Mouse (Mus musculus): ENCODE results near the gene Itgb7. TPM values are rescaled to one million over a fixed set of nuclear protein-coding genes. Genes with fewer than 3 reads are reported as not detected.

Itgb7 gene
- polyA plus RNA-seq, 1 experiment from 2014 or later = 6.6 TPM

DNA sequence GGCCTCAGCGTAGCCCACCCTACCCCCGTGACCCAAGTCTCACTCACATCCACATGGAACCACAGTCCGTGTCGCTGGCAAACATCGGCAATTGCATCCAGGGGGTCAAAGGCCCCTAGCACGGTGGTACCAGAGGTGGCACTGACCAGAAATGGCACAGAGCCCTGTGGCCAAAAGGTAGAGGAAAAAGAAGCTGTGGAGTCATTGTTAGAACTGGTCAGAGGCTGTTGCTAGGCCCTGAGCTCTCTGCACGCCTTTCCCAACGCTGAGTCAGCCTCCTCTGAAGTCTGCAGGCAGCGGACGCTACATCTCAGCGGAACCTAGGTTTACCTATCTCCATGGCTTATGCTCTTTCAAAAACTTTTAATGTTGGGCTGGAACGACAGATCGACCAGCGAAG, 51.8 kb downstream of the Itgb7 start:
- no peak for ATAC-seq (ENCODE audit: insufficient number of reproducible peaks, low FRiP score, low TSS enrichment, low read depth)
- Histone ChIP-seq H3K36me3 (peaks cover 65% of the 10 kb centered on the region), H3K4me1 (no peaks in the 10 kb centered on the region), H3K4me3 (no peak overlapping the region), H3K27ac (no peak overlapping the region), H3K9me3 (no peaks in the 10 kb centered on the region), H3K27me3 (no peaks in the 10 kb centered on the region), H3K9ac (no peak overlapping the region), H3K4me2 (no peak overlapping the region)
- WGBS = 91% methylated on average over 14 of the region's 14 CpGs

DNA sequence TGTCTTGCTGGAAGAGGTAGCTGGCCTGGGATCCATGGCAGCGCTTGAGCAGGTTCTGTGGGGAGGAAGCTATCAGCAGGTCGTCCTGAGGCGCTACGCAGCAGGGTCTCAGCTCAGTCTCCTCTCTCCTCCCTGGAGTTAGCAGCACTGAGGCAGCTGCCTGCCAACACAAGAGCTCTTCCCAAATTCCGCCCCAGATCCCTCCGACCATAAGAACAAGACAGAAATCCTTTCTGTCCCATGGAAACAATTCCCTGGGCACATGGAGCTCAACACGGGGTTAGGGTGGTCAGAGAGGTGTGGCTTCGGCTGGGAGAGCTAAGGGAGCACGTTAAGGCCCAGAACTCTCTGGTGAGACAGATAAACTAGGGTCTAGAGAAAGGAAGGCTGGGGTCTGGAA, 52.6 kb downstream of the Itgb7 start:
- 84% methylated on average over 9 of the region's 9 CpGs for WGBS
- Histone ChIP-seq H3K4me2 (no peak overlapping the region), H3K4me1 (no peaks in the 10 kb centered on the region), H3K9ac (no peak overlapping the region), H3K9me3 (no peaks in the 10 kb centered on the region), H3K4me3 (no peak overlapping the region), H3K27ac (no peak overlapping the region), H3K27me3 (no peaks in the 10 kb centered on the region), H3K36me3 (peaks cover 63% of the 10 kb centered on the region)
- ATAC-seq (ENCODE audit: insufficient number of reproducible peaks, low FRiP score, low TSS enrichment, low read depth) = no peak

- H3K9ac ChIP-seq = no peak overlapping the region
- no peak overlapping the region for H3K4me2 ChIP-seq
- no peak overlapping the region for H3K4me3 ChIP-seq
- no peak for ATAC-seq (ENCODE audit: insufficient number of reproducible peaks, low FRiP score, low TSS enrichment, low read depth)
- peaks cover 57% of the 10 kb centered on the region for H3K36me3 ChIP-seq
- no peak overlapping the region for H3K27ac ChIP-seq
- WGBS = 12% methylated on average over 6 of the region's 6 CpGs
- no peaks in the 10 kb centered on the region for H3K27me3 ChIP-seq
- H3K9me3 ChIP-seq = no peaks in the 10 kb centered on the region
- H3K4me1 ChIP-seq = no peaks in the 10 kb centered on the region
Observed at GRCm38 (mm10) chr15:102178279-102178678, 53.5 kb downstream of the Itgb7 start.

GRCm38 (mm10) chr15:102177417-102177816, 54.3 kb downstream of the Itgb7 start:
- 85% methylated on average over 8 of the region's 8 CpGs for WGBS
- Histone ChIP-seq H3K36me3 (peaks cover 50% of the 10 kb centered on the region), H3K4me1 (no peaks in the 10 kb centered on the region), H3K9ac (no peak overlapping the region), H3K9me3 (no peaks in the 10 kb centered on the region), H3K4me2 (no peak overlapping the region), H3K27me3 (no peaks in the 10 kb centered on the region), H3K4me3 (no peak overlapping the region), H3K27ac (no peak overlapping the region)
- no peak for ATAC-seq (ENCODE audit: insufficient number of reproducible peaks, low FRiP score, low TSS enrichment, low read depth)

DNA sequence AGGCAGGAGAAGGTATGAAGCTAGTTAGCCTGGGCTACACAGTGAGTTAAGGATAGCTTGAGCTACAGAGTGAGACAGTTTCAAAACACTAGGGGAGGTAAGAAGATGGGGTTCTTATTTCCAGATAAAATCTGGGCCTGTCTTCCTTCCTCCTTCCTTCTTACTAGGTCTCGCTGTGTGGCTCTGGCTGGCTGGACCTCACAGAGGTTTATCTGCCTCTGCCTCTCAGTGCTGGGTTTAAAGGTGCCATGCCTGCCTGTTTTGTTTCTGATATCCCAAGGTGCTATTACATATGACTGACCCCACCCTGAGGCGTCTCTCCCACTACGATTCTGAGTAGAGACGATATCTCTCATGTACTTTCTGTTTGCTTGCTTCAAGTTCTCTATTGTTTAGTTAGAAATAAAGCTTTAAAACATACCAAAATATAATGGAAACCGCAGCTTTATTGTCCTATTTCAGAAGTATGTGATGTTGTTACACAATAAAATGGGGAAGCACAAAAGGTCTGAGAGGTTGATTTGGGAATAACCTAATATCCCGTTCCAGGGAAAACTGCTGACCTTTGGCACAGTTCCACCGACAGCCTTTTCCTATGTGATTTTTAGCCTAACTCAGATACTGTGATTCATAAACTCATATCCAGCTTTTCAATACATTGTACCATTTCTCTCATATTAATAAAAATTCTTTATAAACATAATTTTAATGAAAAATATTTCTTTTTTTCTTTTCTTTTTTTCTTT, 55.0 kb downstream of the Itgb7 start:
- Histone ChIP-seq H3K9ac (no peak overlapping the region), H3K27ac (no peak overlapping the region), H3K9me3 (no peaks in the 10 kb centered on the region), H3K4me2 (no peak overlapping the region), H3K4me3 (no peak overlapping the region), H3K27me3 (no peaks in the 10 kb centered on the region), H3K36me3 (peaks cover 50% of the 10 kb centered on the region), H3K4me1 (no peaks in the 10 kb centered on the region)
- no peak for ATAC-seq (ENCODE audit: insufficient number of reproducible peaks, low FRiP score, low TSS enrichment, low read depth)
- 84% methylated on average over 7 of the region's 7 CpGs for WGBS

DNA sequence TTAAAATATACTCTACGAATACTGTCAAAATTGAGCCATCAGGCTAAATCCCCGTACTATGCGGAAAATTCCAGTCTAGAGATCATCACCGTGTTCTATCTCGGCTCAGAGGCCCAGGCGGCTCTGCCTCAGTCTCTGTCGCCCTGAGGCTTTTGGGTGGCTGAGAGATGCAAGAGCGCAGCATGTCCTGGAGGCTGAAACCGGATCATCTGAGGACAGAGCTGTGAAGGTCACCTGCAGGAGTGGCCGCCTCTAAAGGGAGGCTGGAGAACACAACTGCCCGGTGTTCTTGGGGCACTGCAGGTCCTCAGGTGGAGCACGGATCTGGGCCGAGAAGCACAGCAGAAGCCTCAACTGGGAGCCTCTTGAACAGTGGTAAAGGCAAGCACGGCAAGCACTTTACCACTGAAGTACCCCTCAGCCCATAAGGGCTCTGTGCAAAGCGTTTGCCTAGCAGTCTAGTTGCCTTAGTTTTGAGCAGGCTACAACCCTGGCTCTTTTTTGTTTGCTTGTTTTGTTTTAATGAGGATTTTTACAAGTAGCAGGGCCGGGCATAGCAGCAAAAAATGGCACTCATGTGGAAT, 55.9 kb downstream of the Itgb7 start:
- Histone ChIP-seq H3K9ac (no peak overlapping the region), H3K27ac (no peak overlapping the region), H3K9me3 (no peaks in the 10 kb centered on the region), H3K4me1 (no peaks in the 10 kb centered on the region), H3K4me2 (no peak overlapping the region), H3K36me3 (peaks cover 52% of the 10 kb centered on the region), H3K27me3 (no peaks in the 10 kb centered on the region), H3K4me3 (no peak overlapping the region)
- ATAC-seq (ENCODE audit: insufficient number of reproducible peaks, low FRiP score, low TSS enrichment, low read depth) = no peak
- 81% methylated on average over 16 of the region's 16 CpGs for WGBS

GRCm38 (mm10) chr15:102173581-102173980, 58.2 kb downstream of the Itgb7 start:
- Histone ChIP-seq H3K9me3 (no peaks in the 10 kb centered on the region), H3K4me1 (peaks cover 6% of the 10 kb centered on the region; the same call in 1 of the 2 replicates), H3K27ac (no peak overlapping the region), H3K4me2 (no peak overlapping the region), H3K9ac (no peak overlapping the region), H3K36me3 (peaks cover 35% of the 10 kb centered on the region), H3K4me3 (no peak overlapping the region), H3K27me3 (no peaks in the 10 kb centered on the region)
- ATAC-seq (ENCODE audit: insufficient number of reproducible peaks, low FRiP score, low TSS enrichment, low read depth) = no peak
- 91% methylated on average over 3 of the region's 3 CpGs for WGBS

- H3K9ac ChIP-seq = no peak overlapping the region
- no peaks in the 10 kb centered on the region for H3K27me3 ChIP-seq
- whole genome bisulfite sequencing = 55% methylated on average over 2 of the region's 2 CpGs
- H3K27ac ChIP-seq = no peak overlapping the region
- H3K9me3 ChIP-seq = no peaks in the 10 kb centered on the region
- peaks cover 9% of the 10 kb centered on the region for H3K36me3 ChIP-seq
- peaks cover 29% of the 10 kb centered on the region for H3K4me1 ChIP-seq
- no peak for ATAC-seq (ENCODE audit: insufficient number of reproducible peaks, low FRiP score, low TSS enrichment, low read depth)
- no peak overlapping the region for H3K4me3 ChIP-seq
- H3K4me2 ChIP-seq = no peak overlapping the region
Observed at GRCm38 (mm10) chr15:102169064-102169463, 62.7 kb downstream of the Itgb7 start.

DNA sequence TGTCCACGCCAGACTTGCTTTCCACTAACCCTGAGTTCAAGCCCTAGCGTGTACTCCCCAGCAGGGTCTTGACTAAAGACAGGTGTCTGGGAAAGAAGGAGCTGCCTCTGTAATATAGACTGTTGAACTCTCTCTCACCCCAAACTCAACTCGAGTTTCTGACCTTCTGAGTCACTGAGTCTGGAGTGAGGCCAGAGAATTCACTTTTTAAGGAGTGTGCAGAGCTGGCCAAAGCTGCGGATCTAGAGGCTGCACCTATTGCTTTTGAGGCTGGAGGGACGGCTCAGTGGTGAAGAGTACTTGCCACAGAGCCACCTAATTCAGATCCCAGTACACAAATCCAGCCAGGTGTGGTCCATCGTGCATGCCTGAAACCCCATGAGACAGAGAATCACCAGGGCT, 64.1 kb downstream of the Itgb7 start:
- peaks cover 9% of the 10 kb centered on the region for H3K36me3 ChIP-seq
- no peak overlapping the region for H3K9ac ChIP-seq
- WGBS = 19% methylated on average over 6 of the region's 6 CpGs
- H3K27me3 ChIP-seq = no peaks in the 10 kb centered on the region
- peaks cover 29% of the 10 kb centered on the region for H3K4me1 ChIP-seq
- peak; percentile 61; the same call in 1 of the 2 replicates for ATAC-seq (ENCODE audit: insufficient number of reproducible peaks, low FRiP score, low TSS enrichment, low read depth)
- no peaks in the 10 kb centered on the region for H3K9me3 ChIP-seq
- 0 out of 2 replicates have a peak overlapping the region, but pooled peaks have one; percentile 4 for H3K4me2 ChIP-seq
- no peak overlapping the region for H3K4me3 ChIP-seq
- H3K27ac ChIP-seq = peak overlapping the region; percentile 74

Other genes starting within 250 kb of the Itgb7 start
- 70.8 and 75.5 TPM in 2 replicates for gene Krt8, start 227.5 kb downstream of the Itgb7 start, polyA plus RNA-seq (2015; fragmentation: Nextera tagmentation; extraction: Ambion mirVana)
- 39.0 and 44.4 TPM in 2 replicates for gene Krt18, start 203.8 kb downstream of the Itgb7 start, polyA plus RNA-seq (2015; fragmentation: Nextera tagmentation; extraction: Ambion mirVana)
- 103 and 111 TPM in 2 replicates for gene Eif4b, start 158.2 kb downstream of the Itgb7 start, polyA plus RNA-seq (2015; fragmentation: Nextera tagmentation; extraction: Ambion mirVana)
- gene Tns2, start 131.5 kb downstream of the Itgb7 start, polyA plus RNA-seq (2015; fragmentation: Nextera tagmentation; extraction: Ambion mirVana) = 47.5 and 48.6 TPM in 2 replicates
- 33.4 and 35.4 TPM in 2 replicates for gene Spryd3, start 95.7 kb downstream of the Itgb7 start, polyA plus RNA-seq (2015; fragmentation: Nextera tagmentation; extraction: Ambion mirVana)
- gene Igfbp6, start 87.6 kb downstream of the Itgb7 start, polyA plus RNA-seq (2015; fragmentation: Nextera tagmentation; extraction: Ambion mirVana) = 17.5 and 24.6 TPM in 2 replicates
- 0.61 and 0.81 TPM in 2 replicates for gene Soat2, start 81.4 kb downstream of the Itgb7 start, polyA plus RNA-seq (2015; fragmentation: Nextera tagmentation; extraction: Ambion mirVana)
- 51.9 and 59.9 TPM in 2 replicates for gene Zfp740, start 28.7 kb downstream of the Itgb7 start, polyA plus RNA-seq (2015; fragmentation: Nextera tagmentation; extraction: Ambion mirVana)
- 80.3 and 81.8 TPM in 2 replicates for gene Csad, start 27.2 kb downstream of the Itgb7 start, polyA plus RNA-seq (2015; fragmentation: Nextera tagmentation; extraction: Ambion mirVana)
- 120 and 128 TPM in 2 replicates for gene Rarg, start 25.6 kb upstream of the Itgb7 start, polyA plus RNA-seq (2015; fragmentation: Nextera tagmentation; extraction: Ambion mirVana)
- gene Gm9918, start 38.6 kb upstream of the Itgb7 start, polyA plus RNA-seq (2015; fragmentation: Nextera tagmentation; extraction: Ambion mirVana) = 0.79 and 0.83 TPM in 2 replicates
- gene Mfsd5, start 47.5 kb upstream of the Itgb7 start, polyA plus RNA-seq (2015; fragmentation: Nextera tagmentation; extraction: Ambion mirVana) = 100.0 and 103 TPM in 2 replicates
- gene Espl1, start 64.3 kb upstream of the Itgb7 start, polyA plus RNA-seq (2015; fragmentation: Nextera tagmentation; extraction: Ambion mirVana) = 17.7 and 19.5 TPM in 2 replicates
- gene Pfdn5, start 94.2 kb upstream of the Itgb7 start, polyA plus RNA-seq (2015; fragmentation: Nextera tagmentation; extraction: Ambion mirVana) = 314 and 380 TPM in 2 replicates
- 81.8 and 86.3 TPM in 2 replicates for gene Myg1, start 99.8 kb upstream of the Itgb7 start, polyA plus RNA-seq (2015; fragmentation: Nextera tagmentation; extraction: Ambion mirVana)
- gene Aaas, start 118.8 kb upstream of the Itgb7 start, polyA plus RNA-seq (2015; fragmentation: Nextera tagmentation; extraction: Ambion mirVana) = 61.3 and 62.0 TPM in 2 replicates
- 12.6 and 18.1 TPM in 2 replicates for gene Sp7, start 135.2 kb upstream of the Itgb7 start, polyA plus RNA-seq (2015; fragmentation: Nextera tagmentation; extraction: Ambion mirVana)
- 9.3 and 11.1 TPM in 2 replicates for gene Sp1, start 174.2 kb upstream of the Itgb7 start, polyA plus RNA-seq (2015; fragmentation: Nextera tagmentation; extraction: Ambion mirVana)
- gene Amhr2, start 213.4 kb upstream of the Itgb7 start, polyA plus RNA-seq (2015; fragmentation: Nextera tagmentation; extraction: Ambion mirVana) = 1.0 and 2.6 TPM in 2 replicates
- 72.0 and 78.8 TPM in 2 replicates for gene Prr13, start 227.1 kb upstream of the Itgb7 start, polyA plus RNA-seq (2015; fragmentation: Nextera tagmentation; extraction: Ambion mirVana)
- 201 and 221 TPM in 2 replicates for gene Pcbp2, start 238.6 kb upstream of the Itgb7 start, polyA plus RNA-seq (2015; fragmentation: Nextera tagmentation; extraction: Ambion mirVana)

Measured in limb, embryonic 15.5 days (tissue).